Mouse (Mus musculus): ENCODE results near the gene March11. TPM values are rescaled to one million over a fixed set of nuclear protein-coding genes. Genes with fewer than 3 reads are reported as not detected.

March11 gene
- polyA plus RNA-seq, 1 experiment = not detected

GRCm38 (mm10) chr15:26319866-26320265 is 11.0 kb downstream of the March11 start:
- Histone ChIP-seq H3K4me3 (ENCODE audit: insufficient read depth, low read length) (no peak overlapping the region), H3K27ac (ENCODE audit: insufficient read depth, low read depth, low read length) (no peak overlapping the region), H3K4me1 (ENCODE audit: control insufficient read depth, insufficient read depth, low read length) (no peaks in the 10 kb centered on the region)
- TF ChIP-seq CTCF (IDR thresholded peaks at IDR 0.05; ENCODE audit: low read depth, low read length) (no peak), POLR2A (IDR thresholded peaks at IDR 0.05; ENCODE audit: borderline replicate concordance, low read depth, low read length) (no peak)

GRCm38 (mm10) chr15:26320402-26320801 is 11.6 kb downstream of the March11 start:
- no peak overlapping the region for H3K4me3 ChIP-seq (ENCODE audit: insufficient read depth, low read length)
- no peaks in the 10 kb centered on the region for H3K4me1 ChIP-seq (ENCODE audit: control insufficient read depth, insufficient read depth, low read length)
- no peak for TF ChIP-seq POLR2A (IDR thresholded peaks at IDR 0.05; ENCODE audit: borderline replicate concordance, low read depth, low read length)
- TF ChIP-seq CTCF (IDR thresholded peaks at IDR 0.05; ENCODE audit: low read depth, low read length) = no peak
- H3K27ac ChIP-seq (ENCODE audit: insufficient read depth, low read depth, low read length) = no peak overlapping the region

DNA sequence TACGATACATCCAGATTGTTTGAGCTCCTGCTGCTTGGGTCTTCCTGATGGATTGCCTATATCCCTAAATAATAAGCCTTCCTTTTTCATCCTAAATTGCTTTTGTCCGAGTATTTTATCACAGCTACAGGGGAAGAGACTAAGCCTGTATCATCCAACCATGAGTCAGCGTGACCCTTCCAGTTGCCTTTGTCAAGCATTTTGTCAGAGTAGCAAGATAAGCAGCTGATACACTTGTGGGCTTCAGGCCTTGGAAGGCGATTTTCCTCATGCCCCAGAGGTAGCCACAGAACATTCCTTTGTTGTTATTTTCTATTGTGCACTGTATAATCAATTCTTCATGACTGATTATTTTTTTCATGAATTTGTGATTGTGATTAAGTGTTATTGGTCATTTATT is 14.0 kb downstream of the March11 start:
- Histone ChIP-seq H3K27ac (ENCODE audit: insufficient read depth, low read depth, low read length) (no peak overlapping the region), H3K4me1 (ENCODE audit: control insufficient read depth, insufficient read depth, low read length) (no peaks in the 10 kb centered on the region), H3K4me3 (ENCODE audit: insufficient read depth, low read length) (no peak overlapping the region)
- TF ChIP-seq CTCF (IDR thresholded peaks at IDR 0.05; ENCODE audit: low read depth, low read length) (no peak), POLR2A (IDR thresholded peaks at IDR 0.05; ENCODE audit: borderline replicate concordance, low read depth, low read length) (no peak)

DNA sequence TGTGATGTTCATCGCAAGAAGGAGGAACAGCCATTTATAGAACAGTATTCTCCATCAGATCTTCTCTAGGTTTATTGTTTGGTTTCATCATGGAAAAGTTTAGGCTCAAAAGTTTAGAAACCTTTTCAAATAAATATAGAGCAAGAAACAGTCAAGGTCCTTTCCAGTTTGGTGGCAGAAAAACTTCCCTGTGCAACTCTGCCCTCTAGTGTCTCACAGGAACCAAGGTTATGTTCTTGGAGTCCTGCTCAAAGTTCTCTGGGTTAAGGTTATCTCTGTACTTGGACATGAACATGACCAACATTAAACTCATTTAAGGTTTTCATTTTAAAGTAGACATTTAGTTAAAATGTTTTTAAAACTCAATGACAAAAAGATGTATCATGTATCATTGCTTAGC is 18.3 kb downstream of the March11 start:
- TF ChIP-seq POLR2A (IDR thresholded peaks at IDR 0.05; ENCODE audit: borderline replicate concordance, low read depth, low read length) (no peak), CTCF (IDR thresholded peaks at IDR 0.05; ENCODE audit: low read depth, low read length) (no peak)
- no peak overlapping the region for H3K27ac ChIP-seq (ENCODE audit: insufficient read depth, low read depth, low read length)
- H3K4me1 ChIP-seq (ENCODE audit: control insufficient read depth, insufficient read depth, low read length) = no peaks in the 10 kb centered on the region
- H3K4me3 ChIP-seq (ENCODE audit: insufficient read depth, low read length) = no peak overlapping the region

- Histone ChIP-seq H3K27ac (ENCODE audit: insufficient read depth, low read depth, low read length) (no peak overlapping the region), H3K4me3 (ENCODE audit: insufficient read depth, low read length) (no peak overlapping the region), H3K4me1 (ENCODE audit: control insufficient read depth, insufficient read depth, low read length) (no peaks in the 10 kb centered on the region)
- no peak for TF ChIP-seq CTCF (IDR thresholded peaks at IDR 0.05; ENCODE audit: low read depth, low read length)
- TF ChIP-seq POLR2A (IDR thresholded peaks at IDR 0.05; ENCODE audit: borderline replicate concordance, low read depth, low read length) = no peak
Observed at GRCm38 (mm10) chr15:26335791-26336190, 26.9 kb downstream of the March11 start.

DNA sequence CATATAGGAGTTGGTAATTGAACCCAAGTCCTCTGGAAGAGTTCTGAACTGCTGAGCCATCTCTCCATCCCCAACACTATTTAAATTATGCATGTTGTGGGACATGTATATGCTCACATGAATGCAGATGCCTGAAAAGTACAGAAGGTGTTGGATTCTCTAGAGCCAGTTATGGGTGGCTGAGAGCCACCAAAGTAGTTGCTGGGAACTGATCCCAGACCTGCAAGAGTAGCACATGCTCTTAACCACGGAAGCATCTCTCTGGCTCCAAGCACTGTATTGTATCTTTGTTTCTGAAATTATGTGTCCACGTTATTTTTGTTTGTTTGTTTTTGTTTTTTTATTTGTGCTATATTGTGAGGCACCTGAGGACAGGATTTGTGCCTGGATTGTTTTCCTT is 28.9 kb downstream of the March11 start:
- no peak overlapping the region for H3K27ac ChIP-seq (ENCODE audit: insufficient read depth, low read depth, low read length)
- TF ChIP-seq POLR2A (IDR thresholded peaks at IDR 0.05; ENCODE audit: borderline replicate concordance, low read depth, low read length) = no peak
- TF ChIP-seq CTCF (IDR thresholded peaks at IDR 0.05; ENCODE audit: low read depth, low read length) = no peak
- H3K4me1 ChIP-seq (ENCODE audit: control insufficient read depth, insufficient read depth, low read length) = no peaks in the 10 kb centered on the region
- H3K4me3 ChIP-seq (ENCODE audit: insufficient read depth, low read length) = no peak overlapping the region

- TF ChIP-seq CTCF (IDR thresholded peaks at IDR 0.05; ENCODE audit: low read depth, low read length) = no peak
- no peak for TF ChIP-seq POLR2A (IDR thresholded peaks at IDR 0.05; ENCODE audit: borderline replicate concordance, low read depth, low read length)
Observed at GRCm38 (mm10) chr15:26338343-26338742, 29.5 kb downstream of the March11 start.

DNA sequence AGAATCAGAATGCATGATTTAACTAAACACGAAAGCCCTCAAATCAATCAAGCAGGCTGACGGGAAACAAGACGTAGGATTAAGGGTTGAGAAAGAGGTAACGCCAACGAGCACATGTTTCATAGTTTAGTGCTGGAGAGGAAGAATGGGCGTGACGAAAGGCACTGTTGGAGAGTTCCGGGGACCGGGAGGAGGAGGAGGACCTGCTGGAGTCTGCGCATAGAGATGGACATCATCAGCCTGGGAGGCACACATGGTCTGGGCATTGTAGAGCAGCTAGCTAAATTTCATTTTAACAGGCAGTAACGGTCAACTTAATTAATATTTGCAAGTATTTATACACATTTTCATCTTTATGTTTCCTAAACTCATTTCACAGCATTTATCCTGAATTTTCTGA is 31.6 kb downstream of the March11 start:
- Histone ChIP-seq H3K4me1 (ENCODE audit: control insufficient read depth, insufficient read depth, low read length) (no peaks in the 10 kb centered on the region), H3K4me3 (ENCODE audit: insufficient read depth, low read length) (no peak overlapping the region), H3K27ac (ENCODE audit: insufficient read depth, low read depth, low read length) (no peak overlapping the region)
- TF ChIP-seq CTCF (IDR thresholded peaks at IDR 0.05; ENCODE audit: low read depth, low read length) = no peak
- no peak for TF ChIP-seq POLR2A (IDR thresholded peaks at IDR 0.05; ENCODE audit: borderline replicate concordance, low read depth, low read length)

More at GRCm38 (mm10) chr15:26338343-26338742, 29.5 kb downstream of the March11 start:
- Histone ChIP-seq H3K4me1 (ENCODE audit: control insufficient read depth, insufficient read depth, low read length) (no peaks in the 10 kb centered on the region), H3K4me3 (ENCODE audit: insufficient read depth, low read length) (no peak overlapping the region), H3K27ac (ENCODE audit: insufficient read depth, low read depth, low read length) (no peak overlapping the region)

DNA sequence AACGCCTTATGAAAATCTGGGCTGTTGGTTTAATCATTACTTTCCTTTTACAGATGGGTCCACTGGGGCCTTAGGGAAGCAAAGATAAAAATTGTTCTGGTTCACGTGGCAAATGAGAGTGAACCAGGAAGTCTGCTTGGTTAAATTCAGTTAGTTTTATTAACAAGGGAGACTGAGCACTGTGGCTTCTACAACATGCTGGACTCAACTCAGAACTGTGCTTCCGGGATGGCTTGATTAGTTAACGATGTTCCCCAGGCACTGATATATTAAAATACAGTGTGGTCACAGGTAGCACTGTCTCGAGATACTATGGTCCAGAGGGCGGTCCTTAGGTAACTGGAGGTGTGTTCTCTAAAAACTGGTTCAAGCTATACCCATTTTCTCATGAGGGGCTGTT is 32.1 kb downstream of the March11 start:
- Histone ChIP-seq H3K4me1 (ENCODE audit: control insufficient read depth, insufficient read depth, low read length) (no peaks in the 10 kb centered on the region), H3K27ac (ENCODE audit: insufficient read depth, low read depth, low read length) (no peak overlapping the region)
- TF ChIP-seq CTCF (IDR thresholded peaks at IDR 0.05; ENCODE audit: low read depth, low read length) (no peak), POLR2A (IDR thresholded peaks at IDR 0.05; ENCODE audit: borderline replicate concordance, low read depth, low read length) (no peak)

DNA sequence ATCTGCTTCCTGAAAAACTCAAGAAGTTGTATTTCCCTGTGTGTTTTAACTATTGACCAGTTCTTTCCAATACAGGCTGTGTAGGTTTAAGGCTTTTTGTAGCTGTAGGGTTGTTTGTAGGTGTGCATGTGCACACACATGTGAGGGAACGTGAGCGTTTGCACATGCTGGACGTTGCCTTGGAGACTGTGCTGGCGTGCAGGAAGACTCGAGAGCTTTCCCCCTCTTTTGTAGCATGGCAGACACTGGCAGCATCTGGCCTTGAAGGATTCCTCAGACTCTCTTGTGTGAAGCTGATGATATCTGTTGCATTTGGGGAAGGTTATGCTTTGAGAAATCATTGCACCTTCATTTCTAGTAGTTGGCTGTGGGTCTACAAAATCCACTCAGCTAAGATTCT is 35.5 kb downstream of the March11 start:
- H3K27ac ChIP-seq (ENCODE audit: insufficient read depth, low read depth, low read length) = no peak overlapping the region

More for the DNA sequence above, 32.1 kb downstream of the March11 start:
- no peak overlapping the region for H3K4me3 ChIP-seq (ENCODE audit: insufficient read depth, low read length)

GRCm38 (mm10) chr15:26353656-26354055 is 44.8 kb downstream of the March11 start:
- no peak overlapping the region for H3K27ac ChIP-seq (ENCODE audit: insufficient read depth, low read depth, low read length)
- peaks cover 3% of the 10 kb centered on the region for H3K4me1 ChIP-seq (ENCODE audit: control insufficient read depth, insufficient read depth, low read length)
- H3K4me3 ChIP-seq (ENCODE audit: insufficient read depth, low read length) = no peak overlapping the region
- no peak for TF ChIP-seq CTCF (IDR thresholded peaks at IDR 0.05; ENCODE audit: low read depth, low read length)
- no peak for TF ChIP-seq POLR2A (IDR thresholded peaks at IDR 0.05; ENCODE audit: borderline replicate concordance, low read depth, low read length)

More for the DNA sequence above, 35.5 kb downstream of the March11 start:
- H3K4me3 ChIP-seq (ENCODE audit: insufficient read depth, low read length) = no peak overlapping the region
- H3K4me1 ChIP-seq (ENCODE audit: control insufficient read depth, insufficient read depth, low read length) = no peaks in the 10 kb centered on the region
- TF ChIP-seq CTCF (IDR thresholded peaks at IDR 0.05; ENCODE audit: low read depth, low read length) (no peak), POLR2A (IDR thresholded peaks at IDR 0.05; ENCODE audit: borderline replicate concordance, low read depth, low read length) (no peak)

All from bone marrow macrophage, adult 2 months (primary cell).